Mouse (Mus musculus): ENCODE measurements around the gene Tnnc1.

Gene Tnnc1

DNA sequence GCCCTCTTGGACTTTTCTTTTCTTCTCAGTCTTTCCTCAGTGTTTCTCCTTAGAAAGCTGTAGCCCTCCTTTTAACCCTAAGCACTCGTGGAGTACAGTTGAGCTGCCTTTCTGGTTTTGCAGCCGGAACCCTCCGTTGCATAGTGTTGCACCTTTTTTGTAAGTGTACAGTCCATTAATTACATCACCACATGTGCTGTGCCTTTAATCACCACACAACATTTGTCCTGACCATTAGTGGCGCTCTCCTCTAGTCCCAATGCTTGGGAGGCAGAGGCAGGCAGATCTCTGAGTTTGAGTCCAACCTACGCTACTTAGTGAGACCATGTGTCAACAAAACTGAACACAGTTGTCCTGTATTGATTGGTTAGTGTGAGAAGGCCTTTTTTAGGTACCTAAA is 44.0 kb downstream of the Tnnc1 start:
- no peak for DNase-seq (ENCODE audit: low read depth, low spot score)

GRCm38 (mm10) chr14:31258476-31259050 is 50.5 kb downstream of the Tnnc1 start:
- no peak for DNase-seq (ENCODE audit: low read depth, low spot score)

- DNase-seq (ENCODE audit: low read depth, low spot score) = no peak
These were observed 52.3 kb downstream of the Tnnc1 start for GRCm38 (mm10) chr14:31260374-31260773.

DNA sequence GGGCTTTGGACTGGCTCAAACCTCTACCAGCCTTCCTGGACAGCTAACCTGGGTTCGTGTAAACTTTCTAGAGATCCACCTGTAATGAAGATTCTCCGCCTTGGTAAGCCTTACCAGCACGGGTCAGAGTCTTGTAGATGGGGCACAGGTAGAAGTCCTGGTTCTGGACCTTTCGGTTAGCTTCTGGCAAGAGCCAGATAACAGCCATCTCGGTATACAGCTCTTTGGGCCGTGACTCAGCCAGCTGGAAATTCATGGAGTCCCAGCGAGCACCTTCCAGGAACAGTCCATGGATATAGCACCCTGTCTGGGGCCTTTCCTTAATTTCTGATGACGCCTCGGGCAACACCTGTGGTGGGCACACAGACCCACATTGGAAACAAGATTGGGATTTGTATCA is 52.8 kb downstream of the Tnnc1 start:
- DNase-seq (ENCODE audit: low read depth, low spot score) = no peak
